8 mouse cellular contexts compared by ENCODE assay signal in the genomic region with DNA sequence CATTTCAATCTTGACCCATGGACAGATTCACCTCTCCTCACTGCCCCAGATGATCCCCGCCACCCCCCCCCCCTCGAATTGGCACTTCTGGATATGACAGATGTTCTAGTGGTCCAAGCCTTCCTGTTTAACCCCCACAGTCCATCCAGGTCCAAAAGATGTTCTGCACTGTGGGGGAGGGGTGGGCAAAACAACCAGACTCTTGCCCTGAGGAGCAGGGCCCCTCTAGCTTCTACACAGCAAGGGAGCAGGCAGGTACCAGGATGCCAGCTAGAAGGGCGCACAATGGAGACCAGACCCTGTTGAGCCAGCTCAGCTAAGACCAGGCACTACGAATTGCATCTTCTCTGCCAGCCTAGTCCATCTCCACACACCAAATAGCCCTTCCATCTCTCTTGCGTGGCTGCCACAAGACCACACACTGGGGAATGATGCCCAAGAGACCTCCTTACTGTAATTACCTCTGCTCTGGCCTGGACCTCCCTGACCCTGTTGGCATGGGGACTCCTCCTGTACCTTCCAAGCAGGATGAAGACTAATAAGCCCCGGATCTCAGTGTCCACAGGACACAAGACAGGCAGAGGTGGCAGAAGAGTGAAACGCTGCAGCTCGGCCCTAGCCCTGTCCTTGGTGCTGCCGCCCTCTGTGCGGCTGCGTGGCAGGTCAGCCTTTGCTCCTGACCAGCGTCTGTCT. TPM values are rescaled to one million over a fixed set of nuclear protein-coding genes. Genes with fewer than 3 reads are reported as not detected.
DNase-seq lines count a peak whose midpoint lies in the region; ATAC-seq and TF ChIP-seq lines count a peak whose summit lies in the region.

No protein-coding gene starts in this region.

- H3K4me2 ChIP-seq in midbrain, postnatal 0 days (ENCODE audit: low read depth, low read length, poor library complexity, severe bottlenecking) = peak overlapping the region; percentile 97

- no peaks in the 10 kb centered on the region for H3K9me3 ChIP-seq in hindbrain, embryonic 10.5 days
- H3K9me3 ChIP-seq in midbrain, postnatal 0 days (ENCODE audit: low read length) = no peaks in the 10 kb centered on the region

- peak overlapping the region; percentile 78; the same call in 1 of the 2 replicates for H3K9ac ChIP-seq in midbrain, postnatal 0 days (replicated peaks; ENCODE audit: low read length, poor library complexity, severe bottlenecking)

- DNase-seq in kidney, postnatal 4 days = peak; percentile 74 to 78
- DNase-seq in kidney, postnatal 25 days = no peak
- DNase-seq in cerebellum, postnatal 14 days = peak; percentile 63 to 66
- peak; percentile 50 for DNase-seq in hindbrain, embryonic 10.5 days (ENCODE audit: low spot score)
- no peak for DNase-seq in midbrain, postnatal 0 days (ENCODE audit: low spot score)
- DNase-seq in urinary bladder, postnatal 4 days (ENCODE audit: low spot score in 2 of 2) = no peak
- no peak for DNase-seq in layer of hippocampus, adult 18-20 months (ENCODE audit: low spot score in 2 of 2)

- WGBS in hindbrain, embryonic 10.5 days = 27% methylated on average over 12 of the region's 12 CpGs
- WGBS in midbrain, postnatal 0 days = 31% methylated on average over 12 of the region's 12 CpGs

- no peak for TF ChIP-seq CTCF in midbrain, postnatal 0 days (IDR thresholded peaks at IDR 0.05)

- H3K4me3 ChIP-seq in hindbrain, embryonic 10.5 days = peak overlapping the region; percentile 71
- peak overlapping the region; percentile 88 for H3K4me3 ChIP-seq in midbrain, postnatal 0 days (ENCODE audit: low read depth, low read length)

- H3K27ac ChIP-seq in hindbrain, embryonic 10.5 days = peak overlapping the region; percentile 56; the same call in 1 of the 2 replicates
- H3K27ac ChIP-seq in midbrain, postnatal 0 days (ENCODE audit: low read depth, low read length) = peak overlapping the region; percentile 12; the same call in 1 of the 2 replicates

- peaks cover 73% of the 10 kb centered on the region for H3K27me3 ChIP-seq in hindbrain, embryonic 10.5 days (ENCODE audit: insufficient read depth, poor library complexity, severe bottlenecking)
- H3K27me3 ChIP-seq in midbrain, postnatal 0 days (ENCODE audit: insufficient read depth, low read length) = no peaks in the 10 kb centered on the region

- no peaks in the 10 kb centered on the region for H3K36me3 ChIP-seq in hindbrain, embryonic 10.5 days
- no peaks in the 10 kb centered on the region for H3K36me3 ChIP-seq in midbrain, postnatal 0 days (ENCODE audit: insufficient read depth, low read length)

- ATAC-seq in midbrain, postnatal 0 days (ENCODE audit: low FRiP score) = no peak
- no peak for ATAC-seq in CD4-positive, CD25-positive, alpha-beta regulatory T cell, adult 4 months

- H3K4me1 ChIP-seq in hindbrain, embryonic 10.5 days (replicated peaks) = peaks cover 57% of the 10 kb centered on the region
- peaks cover 18% of the 10 kb centered on the region; the same call in 1 of the 2 replicates for H3K4me1 ChIP-seq in midbrain, postnatal 0 days (ENCODE audit: insufficient read depth, low read length)

RNA-seq across cellular contexts. Expression of a gene that starts 5.1 kb away (rescaled TPM):
- polyA plus RNA-seq in hindbrain, embryonic 10.5 days (2016; fragmentation: Nextera tagmentation; extraction: Ambion mirVana) = 5.8 and 11.7 TPM in 2 replicates
- 41.2 and 60.3 TPM in 2 replicates for total RNA-seq in midbrain, postnatal 0 days (2014; rRNA removed)
- polyA plus RNA-seq in midbrain, postnatal 0 days (2015; fragmentation: Nextera tagmentation; extraction: Ambion mirVana) = 72.5 and 73.3 TPM in 2 replicates
- not detected for polyA plus RNA-seq in CD4-positive, CD25-positive, alpha-beta regulatory T cell, adult 4 months (2017; shearing (Covaris generic))
- 100 to 1,000 TPM; 264 to 275 TPM for total RNA-seq in layer of hippocampus, adult 18-20 months (2021)

Comparison
In these comparisons a context has a peak if more than half of its experiments do, and no peak if none do; other contexts are left out.
1. DNase-seq: peak in kidney, postnatal 4 days (2 of 2), cerebellum, postnatal 14 days (2 of 2) and hindbrain, embryonic 10.5 days (single experiment); none in kidney, postnatal 25 days (0 of 2), midbrain, postnatal 0 days (single experiment), urinary bladder, postnatal 4 days (0 of 2) and layer of hippocampus, adult 18-20 months (0 of 2).